Mouse (Mus musculus): ENCODE measurements around the gene Sh3kbp1.
"Not testable (repeated sequence)": the region's sequence is repeated elsewhere in the genome, so short reads cannot be mapped to it uniquely, and the experiment has no call there.

Sh3kbp1 gene

GRCm38 (mm10) chrX:159626907-159627587 is at the start of gene Sh3kbp1:
Gene Sh3kbp1, plus strand, starts transcription at chrX:159627272.
- peak in 1 of 2 experiments; percentile 29 for DNase-seq (ENCODE audit: low read depth in 1 of 2, low spot score in 2 of 2)

DNA sequence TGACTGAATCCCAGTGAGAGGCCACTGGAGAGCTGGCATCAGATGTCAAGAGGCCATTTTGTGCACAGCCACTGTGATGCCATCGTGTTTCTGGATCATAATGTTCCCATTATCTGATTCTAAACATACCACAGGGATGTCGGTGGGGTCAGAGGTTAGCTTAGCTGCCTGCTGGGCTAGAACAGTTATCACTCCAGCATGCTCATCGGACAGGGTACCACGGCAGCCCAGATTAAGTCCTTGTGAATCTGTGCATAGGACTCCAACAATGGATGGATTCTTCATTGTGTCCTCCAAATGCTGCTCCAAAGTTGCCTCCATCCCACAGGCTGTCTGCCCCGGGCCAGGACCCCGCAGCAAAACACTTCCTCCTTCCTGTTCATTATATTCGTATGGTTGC is 42.3 kb upstream of the Sh3kbp1 start:
- DNase-seq (ENCODE audit: low read depth in 1 of 2, low spot score in 2 of 2) = not testable (repeated sequence)

GRCm38 (mm10) chrX:159591633-159592032 is 35.4 kb upstream of the Sh3kbp1 start:
- DNase-seq (ENCODE audit: low read depth in 1 of 2, low spot score in 2 of 2) = no peak

GRCm38 (mm10) chrX:159597502-159597901 is 29.6 kb upstream of the Sh3kbp1 start:
- no peak for DNase-seq (ENCODE audit: low read depth in 1 of 2, low spot score in 2 of 2)

DNA sequence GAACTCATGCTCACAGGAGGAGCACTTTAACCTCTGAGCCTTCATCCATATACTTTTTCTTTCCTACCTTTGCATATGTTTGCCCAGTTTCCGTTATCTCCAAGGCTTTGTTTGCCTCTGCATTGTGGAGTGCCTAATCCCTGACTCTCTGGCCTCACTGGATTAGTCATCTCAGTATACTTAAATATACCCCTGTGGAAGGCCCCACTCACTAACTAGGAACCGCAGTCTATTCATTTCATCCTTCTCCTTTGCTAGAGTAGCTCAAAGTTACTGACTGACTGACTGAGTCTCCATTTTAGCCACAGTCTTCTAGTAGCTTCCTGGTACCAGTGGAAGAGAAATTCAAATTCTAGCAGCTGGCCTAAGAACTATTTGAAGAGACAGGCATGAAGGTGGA is 22.2 kb upstream of the Sh3kbp1 start:
- no peak for DNase-seq (ENCODE audit: low read depth in 1 of 2, low spot score in 2 of 2)

GRCm38 (mm10) chrX:159606936-159607335 is 20.1 kb upstream of the Sh3kbp1 start:
- DNase-seq (ENCODE audit: low read depth in 1 of 2, low spot score in 2 of 2) = no peak

DNA sequence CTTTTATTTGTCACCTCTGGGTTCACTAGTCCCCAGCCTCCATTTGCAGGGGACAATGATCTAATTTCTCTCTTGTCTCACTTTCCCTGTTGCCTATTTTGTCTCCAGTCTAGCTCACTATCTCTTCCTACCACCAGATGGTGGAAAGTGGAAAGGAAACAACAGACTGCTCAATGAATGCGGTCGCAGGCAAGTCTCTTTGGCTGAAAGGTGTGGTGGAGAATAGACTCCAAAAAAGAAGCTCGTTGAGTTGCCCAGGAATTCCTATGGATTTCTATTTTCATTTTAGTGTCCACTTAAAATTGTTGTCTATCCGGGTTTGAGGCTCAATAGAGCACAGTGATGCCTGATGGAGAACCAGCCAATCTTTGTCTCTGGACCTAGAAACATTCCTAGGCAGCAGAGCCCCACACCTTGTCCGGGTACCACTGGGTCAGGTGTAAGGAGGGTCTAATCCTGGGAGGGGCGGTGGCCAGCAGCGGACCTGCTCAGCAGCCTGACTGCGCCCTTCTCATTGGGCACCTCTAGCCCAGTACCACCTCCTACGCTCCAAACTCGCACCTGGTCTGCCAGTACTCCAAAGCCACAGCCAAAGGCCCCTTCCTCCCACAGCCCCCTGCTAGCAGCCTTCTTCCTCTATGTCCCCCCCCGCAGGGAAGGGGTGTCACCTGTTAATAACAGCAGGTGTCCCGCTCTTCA is 715 bp upstream of the Sh3kbp1 start:
- no peak for DNase-seq (ENCODE audit: low read depth in 1 of 2, low spot score in 2 of 2)

- no peak for DNase-seq (ENCODE audit: low read depth in 1 of 2, low spot score in 2 of 2)
These were observed 805 bp downstream of the Sh3kbp1 start for GRCm38 (mm10) chrX:159627588-159628566.

GRCm38 (mm10) chrX:159628629-159629028 is 1.6 kb downstream of the Sh3kbp1 start:
- DNase-seq (ENCODE audit: low read depth in 1 of 2, low spot score in 2 of 2) = no peak

DNA sequence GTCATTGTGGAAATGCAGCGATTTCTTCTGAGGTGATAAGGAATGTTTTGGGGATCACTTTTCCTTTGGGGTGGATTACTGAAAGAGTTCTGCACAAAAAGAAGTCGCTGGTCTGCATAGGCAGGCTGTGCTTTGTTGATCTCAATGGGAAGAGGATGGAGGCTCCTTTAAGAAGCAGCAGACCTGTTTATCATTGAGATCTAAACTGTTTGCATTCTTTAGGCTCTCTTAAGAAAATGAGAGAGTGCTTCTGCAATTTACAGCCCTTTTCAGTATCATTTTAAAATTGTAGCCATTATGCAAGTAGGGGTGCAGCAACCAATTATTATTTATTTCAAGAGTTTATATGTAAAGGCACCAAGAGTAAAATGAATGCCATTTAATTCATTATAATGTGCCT is 2.1 kb downstream of the Sh3kbp1 start:
- no peak for DNase-seq (ENCODE audit: low read depth in 1 of 2, low spot score in 2 of 2)

DNA sequence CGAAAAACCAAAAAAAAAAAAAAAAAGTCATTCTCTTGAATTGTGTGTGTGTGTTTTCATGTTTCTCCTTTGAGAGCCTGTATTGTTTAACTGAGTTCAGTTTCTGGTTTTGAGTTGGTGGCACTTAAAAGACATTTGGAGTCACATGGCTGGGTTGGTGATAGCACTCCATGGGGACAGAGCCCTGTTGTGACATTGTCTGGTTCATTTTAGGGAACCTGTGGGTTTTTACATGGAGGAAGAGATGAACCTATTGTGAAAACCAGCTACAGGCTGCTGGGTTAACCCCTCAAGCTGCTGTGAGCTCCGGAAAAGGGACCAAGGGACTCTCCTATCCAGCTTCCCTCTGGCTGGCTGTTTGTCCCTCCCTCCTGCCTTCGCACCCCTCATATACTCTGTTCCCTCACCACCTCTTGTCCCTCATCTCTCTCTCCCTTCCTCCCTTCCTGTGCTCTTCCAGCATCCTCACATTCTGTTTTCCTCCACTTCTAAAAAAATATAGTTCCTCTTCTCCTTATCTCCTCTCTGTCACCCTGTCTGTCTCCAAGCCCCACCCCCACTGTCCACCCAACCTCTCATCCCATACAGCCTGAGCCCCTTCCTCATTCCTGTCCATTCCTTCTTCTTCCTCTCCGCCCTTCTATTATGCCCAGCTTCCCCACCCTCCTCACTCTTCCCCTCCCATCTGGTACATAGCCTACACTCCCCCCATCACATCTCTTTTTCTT is 11.6 kb downstream of the Sh3kbp1 start:
- DNase-seq (ENCODE audit: low read depth in 1 of 2, low spot score in 2 of 2) = peak; percentile 19 to 31

DNA sequence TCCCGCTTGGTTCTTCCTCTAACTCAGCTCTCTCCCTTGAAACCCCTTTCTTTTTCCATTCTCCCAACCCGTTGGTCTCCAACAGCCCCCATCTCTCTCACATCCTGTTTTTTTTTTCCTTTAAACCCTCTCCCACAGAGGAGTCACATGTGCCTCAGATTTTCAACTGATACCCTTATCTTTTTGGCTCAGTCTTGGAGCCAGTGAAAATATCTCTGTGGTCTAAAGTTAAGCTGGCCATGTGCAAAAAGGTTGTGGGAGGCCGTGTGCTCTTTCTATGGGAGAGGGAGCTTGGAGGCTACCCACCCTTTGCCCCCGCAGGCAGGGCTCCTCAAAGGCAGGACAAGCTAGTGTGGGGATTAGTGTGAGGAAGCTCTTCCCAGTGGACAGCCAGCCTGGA is 12.9 kb downstream of the Sh3kbp1 start:
- DNase-seq (ENCODE audit: low read depth in 1 of 2, low spot score in 2 of 2) = no peak

DNA sequence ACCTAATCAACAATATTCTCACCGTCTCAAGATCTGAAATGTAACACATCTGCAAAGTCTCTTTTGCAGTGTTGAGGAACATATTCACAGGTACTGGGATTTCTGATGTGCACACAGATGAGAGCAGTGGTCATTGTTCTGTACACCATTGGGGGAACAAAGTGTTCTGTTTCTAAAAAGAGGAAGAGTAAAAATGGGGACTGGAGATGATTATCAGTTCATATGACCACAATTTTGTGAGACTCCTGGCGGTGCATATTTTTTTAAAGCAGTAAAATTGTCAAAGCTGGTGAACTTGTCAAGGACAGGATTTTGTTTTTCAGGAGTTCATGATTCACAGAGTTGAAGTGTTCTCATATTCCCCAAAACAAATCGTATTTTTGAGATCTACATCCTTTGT is 18.2 kb downstream of the Sh3kbp1 start:
- DNase-seq (ENCODE audit: low read depth in 1 of 2, low spot score in 2 of 2) = no peak

DNA sequence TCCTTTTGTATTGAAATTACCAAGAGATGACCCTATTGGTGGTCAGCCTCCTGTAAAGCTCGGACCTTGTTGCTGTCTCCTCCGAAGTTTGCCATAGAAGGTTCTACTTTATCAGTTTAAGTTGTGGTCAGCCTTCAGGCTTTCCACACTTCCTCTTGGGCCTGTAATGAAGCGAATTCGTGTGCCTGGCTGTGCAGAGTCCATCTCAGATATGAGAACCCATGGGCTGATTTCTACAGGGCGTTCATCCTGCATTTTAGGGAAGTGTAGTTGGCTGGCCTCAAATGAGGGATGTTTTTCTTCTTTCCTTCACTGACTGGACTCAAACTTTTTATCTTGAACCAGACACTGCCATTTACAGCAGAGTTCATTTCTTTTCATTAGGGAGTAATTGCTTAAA is 20.5 kb downstream of the Sh3kbp1 start:
- no peak for DNase-seq (ENCODE audit: low read depth in 1 of 2, low spot score in 2 of 2)

- no peak for DNase-seq (ENCODE audit: low read depth in 1 of 2, low spot score in 2 of 2)
These were observed 21.5 kb downstream of the Sh3kbp1 start for GRCm38 (mm10) chrX:159648598-159648997.

DNA sequence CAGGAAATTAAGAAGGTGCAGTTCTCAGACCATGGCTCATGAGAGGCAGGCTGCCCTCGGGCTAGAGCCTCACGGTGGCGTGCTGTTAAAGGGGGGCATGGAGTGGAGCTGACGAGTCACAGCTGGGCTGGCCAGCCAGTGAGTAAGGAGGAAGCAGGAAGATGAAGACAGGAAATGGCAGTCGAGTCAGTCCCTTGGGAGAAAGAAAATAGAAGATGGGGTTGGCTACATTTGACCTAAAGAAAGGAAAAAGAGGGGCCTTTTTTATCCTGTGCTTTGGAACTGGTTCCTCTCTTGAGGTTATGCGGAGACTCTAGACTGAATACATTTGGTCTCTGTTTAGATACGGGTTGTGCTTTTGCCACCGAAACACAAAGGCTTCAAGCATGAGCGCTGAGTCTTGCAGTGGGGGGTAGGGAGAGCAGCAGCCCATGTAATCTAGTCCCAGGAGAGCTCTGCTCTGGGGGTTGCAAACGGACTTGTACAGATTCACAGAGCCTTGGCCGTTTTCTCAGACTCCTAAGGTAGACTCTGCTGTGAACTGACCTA is 23.1 kb downstream of the Sh3kbp1 start:
- DNase-seq (ENCODE audit: low read depth in 1 of 2, low spot score in 2 of 2) = no peak

DNA sequence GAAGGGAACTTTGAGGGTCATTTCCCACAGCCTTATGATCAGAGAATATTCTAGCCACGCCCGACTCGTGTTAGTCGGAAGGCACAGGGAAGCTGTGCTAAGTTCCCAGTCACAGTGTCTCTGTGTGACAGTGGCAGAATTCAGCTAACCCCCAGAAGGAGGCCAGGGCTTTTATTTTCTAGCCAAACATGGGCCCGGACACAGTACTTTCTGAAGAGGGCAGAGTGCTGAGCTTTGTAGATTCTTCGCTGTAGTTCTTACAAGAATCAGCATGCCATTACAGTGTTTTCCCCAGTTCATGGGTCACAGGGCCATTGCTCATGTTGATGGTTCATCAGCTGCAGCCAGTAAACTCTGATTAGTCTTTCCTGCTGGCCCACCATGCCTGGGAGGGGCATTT is 23.7 kb downstream of the Sh3kbp1 start:
- DNase-seq (ENCODE audit: low read depth in 1 of 2, low spot score in 2 of 2) = no peak

DNA sequence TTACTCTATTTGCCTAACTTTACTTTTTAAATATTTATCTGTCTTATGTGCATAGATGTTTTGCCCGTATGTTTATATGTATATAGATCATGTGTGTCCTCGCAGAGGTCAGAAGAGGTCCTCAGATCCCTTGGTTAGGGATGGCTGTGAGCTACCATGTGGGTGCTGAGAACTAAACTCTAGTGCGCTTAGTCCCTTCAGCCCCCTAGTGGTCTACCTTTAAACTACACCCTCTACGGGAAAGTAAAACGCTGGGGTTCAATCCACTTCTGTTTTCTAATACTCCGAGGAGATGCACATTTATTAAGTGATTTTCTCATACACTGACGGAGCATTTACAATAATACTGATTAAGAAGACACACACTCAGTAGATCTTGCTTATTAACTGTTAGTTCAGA is 44.3 kb downstream of the Sh3kbp1 start:
- DNase-seq (ENCODE audit: low read depth in 1 of 2, low spot score in 2 of 2) = no peak

- no peak for DNase-seq (ENCODE audit: low read depth in 1 of 2, low spot score in 2 of 2)
These were observed 45.4 kb downstream of the Sh3kbp1 start for GRCm38 (mm10) chrX:159672466-159672865.

DNA sequence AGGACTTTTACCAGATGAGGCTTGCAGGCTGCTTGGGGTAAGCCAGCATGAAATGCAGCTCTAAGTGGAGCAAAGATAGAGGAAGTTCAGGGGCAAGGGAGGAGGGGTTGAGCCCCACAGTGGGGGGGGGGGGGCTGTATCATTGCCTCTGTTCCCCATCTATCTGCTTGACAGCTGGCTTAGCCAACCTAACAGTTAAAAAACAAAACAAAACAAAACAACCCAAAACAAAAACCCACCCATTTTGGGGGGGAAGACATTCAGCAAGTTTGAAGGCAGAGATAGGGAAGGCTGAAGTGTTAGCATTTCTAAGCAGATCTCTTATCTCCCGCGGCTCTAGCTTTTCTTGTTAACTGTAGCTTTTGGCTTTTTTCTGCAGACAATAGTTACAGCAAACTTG is 49.2 kb downstream of the Sh3kbp1 start:
- no peak for DNase-seq (ENCODE audit: low read depth in 1 of 2, low spot score in 2 of 2)

Data from monocyte, adult 2 months (primary cell).